Mouse (Mus musculus): ENCODE results near the gene Cep19. TPM values are rescaled to one million over a fixed set of nuclear protein-coding genes. Genes with fewer than 3 reads are reported as not detected.

The Cep19 gene
- polyA plus RNA-seq, 1 experiment from 2014 or later, result 39.7 TPM

DNA sequence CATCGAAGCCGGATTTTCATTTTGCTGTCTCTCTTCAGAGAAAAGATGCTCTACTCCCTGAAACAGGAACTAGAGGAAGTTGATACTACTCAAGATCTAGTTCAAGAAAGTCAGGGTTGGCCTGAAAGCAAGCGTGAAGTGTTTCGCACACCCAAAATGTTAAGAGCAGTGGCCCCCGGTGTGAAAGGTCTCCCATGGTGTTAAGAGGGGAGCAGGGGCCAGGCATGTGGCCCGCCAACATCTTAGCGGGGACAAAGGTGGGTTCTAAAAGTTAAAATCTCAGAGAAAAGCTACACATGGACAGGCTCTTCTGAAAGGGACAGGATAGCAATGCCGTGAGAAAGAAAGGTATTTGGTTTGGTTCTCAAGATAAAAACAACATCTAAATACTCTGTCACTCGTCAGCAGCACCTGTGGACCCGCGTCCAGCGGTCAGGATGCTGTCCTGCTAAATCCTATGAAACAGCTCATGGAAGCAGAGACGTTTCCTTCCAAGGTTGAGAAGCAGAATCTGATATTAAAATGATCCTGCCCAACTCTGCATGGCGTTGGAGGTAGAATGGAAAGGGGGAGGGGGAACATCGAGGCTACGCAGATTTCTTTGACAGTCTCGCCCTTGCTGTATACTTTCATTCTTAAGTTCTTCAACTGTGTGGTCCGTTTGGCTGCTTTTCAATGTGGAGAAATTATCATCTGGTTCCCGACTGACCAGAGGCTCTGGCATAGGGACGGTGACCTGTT, 30.0 kb downstream of the Cep19 start:
- H3K4me1 ChIP-seq, result no peaks in the 10 kb centered on the region
- no peaks in the 10 kb centered on the region for H3K9me3 ChIP-seq
- 81% methylated on average over 20 of the region's 20 CpGs for whole genome bisulfite sequencing
- H3K4me3 ChIP-seq (replicated peaks), result no peak overlapping the region
- H3K36me3 ChIP-seq (replicated peaks), result no peaks in the 10 kb centered on the region
- H3K27ac ChIP-seq, result no peak overlapping the region
- no peak overlapping the region for H3K9ac ChIP-seq
- no peak overlapping the region for H3K4me2 ChIP-seq
- ATAC-seq (ENCODE audit: low FRiP score), result no peak
- no peaks in the 10 kb centered on the region for H3K27me3 ChIP-seq

DNA sequence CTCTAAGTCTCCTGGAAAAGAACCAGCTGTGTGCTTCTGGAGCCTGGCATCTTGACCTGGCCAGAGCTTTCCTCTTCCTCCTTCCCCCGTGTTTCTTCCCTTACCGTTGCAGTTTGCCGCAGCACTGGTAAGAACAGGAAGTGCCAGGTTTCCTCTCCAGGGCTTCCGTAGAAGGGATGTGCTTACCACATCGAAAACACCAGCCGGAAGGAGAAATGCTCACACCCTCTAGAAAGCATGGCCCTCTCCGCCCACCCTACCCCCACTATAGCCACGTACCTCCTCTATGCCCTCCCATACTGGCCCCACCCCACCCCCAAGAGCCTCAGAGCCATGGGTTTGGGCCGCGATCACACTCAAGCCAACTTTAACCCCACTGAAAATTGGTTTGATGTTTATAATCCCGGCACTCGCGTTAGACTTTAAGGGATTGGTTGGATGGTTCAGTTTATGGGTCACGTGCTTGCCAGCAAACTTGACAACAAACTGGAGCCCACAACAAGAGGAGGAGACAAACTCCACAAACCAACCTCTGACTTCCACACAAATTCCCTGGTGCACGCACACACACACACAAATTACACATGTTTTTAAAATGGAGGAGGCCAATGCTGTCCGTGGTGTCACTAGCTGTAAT, 30.7 kb downstream of the Cep19 start:
- no peak overlapping the region for H3K27ac ChIP-seq
- no peaks in the 10 kb centered on the region for H3K36me3 ChIP-seq (replicated peaks)
- no peaks in the 10 kb centered on the region for H3K9me3 ChIP-seq
- no peaks in the 10 kb centered on the region for H3K27me3 ChIP-seq
- WGBS, result 81% methylated on average over 16 of the region's 16 CpGs
- ATAC-seq (ENCODE audit: low FRiP score), result no peak
- no peak overlapping the region for H3K4me2 ChIP-seq
- no peak overlapping the region for H3K4me3 ChIP-seq (replicated peaks)
- no peaks in the 10 kb centered on the region for H3K4me1 ChIP-seq
- H3K9ac ChIP-seq, result no peak overlapping the region

DNA sequence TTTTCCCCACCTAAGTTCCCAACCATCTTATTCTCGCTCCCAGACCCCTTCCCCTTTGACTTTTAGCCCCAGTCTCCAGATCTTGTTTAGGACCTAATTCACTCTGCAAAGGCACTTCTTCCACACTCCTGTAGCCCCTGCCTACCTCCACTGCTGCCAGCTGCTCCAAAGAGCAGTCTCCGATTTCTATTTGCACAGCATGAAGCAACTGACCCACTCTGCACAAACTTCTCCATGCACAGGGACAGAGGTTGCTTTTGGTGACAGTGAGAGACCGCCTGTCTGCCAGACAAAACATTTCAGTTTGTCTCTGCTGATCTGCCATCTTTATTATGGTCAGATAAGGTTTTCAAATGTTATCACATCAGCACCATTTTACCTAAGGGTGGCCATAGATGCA, 33.5 kb downstream of the Cep19 start:
- Histone ChIP-seq H3K4me2 (no peak overlapping the region), H3K27ac (no peak overlapping the region), H3K9ac (no peak overlapping the region), H3K4me1 (no peaks in the 10 kb centered on the region), H3K4me3 (replicated peaks) (no peak overlapping the region), H3K9me3 (no peaks in the 10 kb centered on the region), H3K27me3 (no peaks in the 10 kb centered on the region), H3K36me3 (replicated peaks) (no peaks in the 10 kb centered on the region)
- no peak for ATAC-seq (ENCODE audit: low FRiP score)
- 84% methylated on average over 3 of the region's 3 CpGs for WGBS

- no peak for ATAC-seq (ENCODE audit: low FRiP score)
- no peak overlapping the region for H3K4me3 ChIP-seq (replicated peaks)
- WGBS, result 79% methylated on average over 7 of the region's 7 CpGs
- H3K4me1 ChIP-seq, result no peaks in the 10 kb centered on the region
- H3K9me3 ChIP-seq, result no peaks in the 10 kb centered on the region
- no peak overlapping the region for H3K4me2 ChIP-seq
- no peaks in the 10 kb centered on the region for H3K27me3 ChIP-seq
- no peak overlapping the region for H3K27ac ChIP-seq
- no peaks in the 10 kb centered on the region for H3K36me3 ChIP-seq (replicated peaks)
- no peak overlapping the region for H3K9ac ChIP-seq
These were observed 36.3 kb downstream of the Cep19 start for GRCm38 (mm10) chr16:32135842-32136357.

- Histone ChIP-seq H3K27ac (no peak overlapping the region), H3K27me3 (no peaks in the 10 kb centered on the region), H3K4me3 (replicated peaks) (no peak overlapping the region), H3K36me3 (replicated peaks) (peaks cover 3% of the 10 kb centered on the region; the same call in 1 of the 2 replicates), H3K9me3 (0 out of 2 replicates have a peak, but pooled peaks cover 4% of the 10 kb centered on the region), H3K4me1 (no peaks in the 10 kb centered on the region), H3K4me2 (no peak overlapping the region), H3K9ac (no peak overlapping the region)
- whole genome bisulfite sequencing, result 97% methylated on average over 1 of the region's 1 CpGs
- no peak for ATAC-seq (ENCODE audit: low FRiP score)
These were observed 39.4 kb downstream of the Cep19 start for GRCm38 (mm10) chr16:32138954-32139353.

DNA sequence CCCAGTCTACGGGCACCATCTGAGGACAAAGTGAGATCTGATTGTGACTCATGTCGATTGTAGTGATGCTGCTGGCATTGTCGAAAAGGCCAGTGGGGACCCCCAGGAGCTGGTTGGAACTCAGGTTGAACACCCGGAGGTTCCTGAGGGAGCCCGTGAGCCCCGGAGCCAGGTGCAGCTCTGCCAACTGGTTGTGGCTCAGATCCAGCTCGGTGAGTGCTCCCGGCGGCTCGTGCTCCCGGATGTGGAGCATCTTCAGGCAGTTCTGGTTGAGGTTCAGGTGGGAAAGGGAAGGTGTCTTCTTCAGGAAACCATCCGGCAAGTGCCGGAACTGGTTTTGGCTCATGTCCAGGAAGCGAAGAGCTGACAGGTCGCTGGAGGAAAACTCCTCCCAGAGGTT, 44.2 kb downstream of the Cep19 start:
- H3K9ac ChIP-seq, result no peak overlapping the region
- no peak overlapping the region for H3K4me3 ChIP-seq (replicated peaks)
- 0 out of 2 replicates have a peak, but pooled peaks cover 4% of the 10 kb centered on the region for H3K9me3 ChIP-seq
- peaks cover 3% of the 10 kb centered on the region; the same call in 1 of the 2 replicates for H3K36me3 ChIP-seq (replicated peaks)
- WGBS, result 94% methylated on average over 15 of the region's 15 CpGs
- no peaks in the 10 kb centered on the region for H3K4me1 ChIP-seq
- ATAC-seq (ENCODE audit: low FRiP score), result no peak
- no peaks in the 10 kb centered on the region for H3K27me3 ChIP-seq
- H3K27ac ChIP-seq, result no peak overlapping the region
- H3K4me2 ChIP-seq, result no peak overlapping the region

DNA sequence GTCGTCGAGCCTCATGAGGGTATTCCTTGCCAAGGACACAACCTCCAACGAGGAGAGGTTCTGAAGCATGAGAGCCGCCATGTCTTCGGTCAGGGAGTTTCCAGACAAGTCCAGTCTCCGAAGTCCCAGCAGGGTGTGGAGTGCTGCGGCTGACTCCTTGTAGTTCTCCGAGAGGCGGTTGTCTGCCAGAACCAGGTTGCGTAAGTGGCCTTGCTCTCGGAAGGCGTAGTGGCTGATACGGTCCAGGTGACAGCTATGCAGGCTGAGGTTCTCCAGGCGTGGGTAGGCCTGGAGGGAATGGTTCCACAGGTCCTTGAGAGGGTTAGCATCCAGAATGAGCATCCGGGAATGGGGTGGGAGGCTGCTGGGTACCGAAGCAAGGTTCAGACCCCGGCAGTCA, 45.0 kb downstream of the Cep19 start:
- no peak overlapping the region for H3K9ac ChIP-seq
- H3K4me2 ChIP-seq, result no peak overlapping the region
- 0 out of 2 replicates have a peak, but pooled peaks cover 4% of the 10 kb centered on the region for H3K9me3 ChIP-seq
- ATAC-seq (ENCODE audit: low FRiP score), result no peak
- H3K27ac ChIP-seq, result no peak overlapping the region
- 93% methylated on average over 17 of the region's 17 CpGs for WGBS
- H3K4me1 ChIP-seq, result no peaks in the 10 kb centered on the region
- H3K27me3 ChIP-seq, result no peaks in the 10 kb centered on the region
- no peak overlapping the region for H3K4me3 ChIP-seq (replicated peaks)
- H3K36me3 ChIP-seq (replicated peaks), result peaks cover 3% of the 10 kb centered on the region; the same call in 1 of the 2 replicates

GRCm38 (mm10) chr16:32147589-32148207, 48.1 kb downstream of the Cep19 start:
- H3K4me2 ChIP-seq, result 0 out of 2 replicates have a peak overlapping the region, but pooled peaks have one; percentile 25
- 0 out of 2 replicates have a peak, but pooled peaks have one; percentile 39 for ATAC-seq (ENCODE audit: low FRiP score)

GRCm38 (mm10) chr16:32153976-32154375, 54.4 kb downstream of the Cep19 start:
- Histone ChIP-seq H3K9me3 (no peaks in the 10 kb centered on the region), H3K9ac (no peak overlapping the region), H3K4me1 (no peaks in the 10 kb centered on the region), H3K4me3 (replicated peaks) (no peak overlapping the region), H3K36me3 (replicated peaks) (no peaks in the 10 kb centered on the region), H3K27me3 (no peaks in the 10 kb centered on the region), H3K27ac (no peak overlapping the region), H3K4me2 (no peak overlapping the region)
- WGBS, result 92% methylated on average over 1 of the region's 1 CpGs
- no peak for ATAC-seq (ENCODE audit: low FRiP score)

More at GRCm38 (mm10) chr16:32147589-32148207, 48.1 kb downstream of the Cep19 start:
- Histone ChIP-seq H3K9ac (no peak overlapping the region), H3K27ac (no peak overlapping the region), H3K4me3 (replicated peaks) (no peak overlapping the region; the same call in 1 of the 2 replicates), H3K36me3 (replicated peaks) (peaks cover 3% of the 10 kb centered on the region; the same call in 1 of the 2 replicates), H3K9me3 (0 out of 2 replicates have a peak, but pooled peaks cover 4% of the 10 kb centered on the region), H3K4me1 (no peaks in the 10 kb centered on the region), H3K27me3 (no peaks in the 10 kb centered on the region)
- WGBS, result 62% methylated on average over 12 of the region's 13 CpGs

- 88% methylated on average over 13 of the region's 13 CpGs for WGBS
These were observed 54.8 kb downstream of the Cep19 start for GRCm38 (mm10) chr16:32154437-32154836.

DNA sequence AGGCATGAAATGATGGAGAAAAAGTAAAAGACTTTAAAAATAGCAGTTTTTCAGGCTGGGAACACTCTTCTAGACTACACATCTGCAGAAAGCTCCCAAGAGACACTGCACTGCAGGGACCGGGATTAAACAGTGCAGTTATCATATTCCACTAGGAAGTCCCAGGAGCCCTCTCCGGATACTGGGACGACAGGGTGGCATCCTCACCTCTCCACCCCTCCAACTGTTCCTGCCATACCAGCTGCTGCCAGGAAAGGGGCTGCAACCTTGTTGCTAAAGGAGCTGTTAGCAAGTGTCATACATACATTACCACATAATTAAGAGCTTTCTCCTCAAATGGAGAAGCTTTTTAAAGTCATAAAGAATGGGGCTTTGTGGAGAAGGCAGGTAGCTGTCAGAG, 57.1 kb downstream of the Cep19 start:
- no peak overlapping the region for H3K27ac ChIP-seq
- ATAC-seq (ENCODE audit: low FRiP score), result no peak
- WGBS, result 72% methylated on average over 3 of the region's 3 CpGs

More at GRCm38 (mm10) chr16:32154437-32154836, 54.8 kb downstream of the Cep19 start:
- Histone ChIP-seq H3K27me3 (no peaks in the 10 kb centered on the region), H3K9ac (no peak overlapping the region), H3K36me3 (replicated peaks) (no peaks in the 10 kb centered on the region), H3K4me3 (replicated peaks) (no peak overlapping the region), H3K4me1 (no peaks in the 10 kb centered on the region), H3K4me2 (no peak overlapping the region), H3K27ac (peak overlapping the region; percentile 31; the same call in 1 of the 2 replicates), H3K9me3 (no peaks in the 10 kb centered on the region)
- no peak for ATAC-seq (ENCODE audit: low FRiP score)

GRCm38 (mm10) chr16:32157369-32157768, 57.8 kb downstream of the Cep19 start:
- no peak overlapping the region for H3K4me2 ChIP-seq
- no peaks in the 10 kb centered on the region for H3K4me1 ChIP-seq
- no peaks in the 10 kb centered on the region for H3K27me3 ChIP-seq
- ATAC-seq (ENCODE audit: low FRiP score), result no peak
- H3K9me3 ChIP-seq, result no peaks in the 10 kb centered on the region
- no peak overlapping the region for H3K4me3 ChIP-seq (replicated peaks)
- no peak overlapping the region for H3K9ac ChIP-seq
- H3K36me3 ChIP-seq (replicated peaks), result no peaks in the 10 kb centered on the region
- 89% methylated on average over 2 of the region's 2 CpGs for WGBS
- H3K27ac ChIP-seq, result no peak overlapping the region

More for the DNA sequence above, 57.1 kb downstream of the Cep19 start:
- Histone ChIP-seq H3K9me3 (no peaks in the 10 kb centered on the region), H3K36me3 (replicated peaks) (no peaks in the 10 kb centered on the region), H3K9ac (no peak overlapping the region), H3K27me3 (no peaks in the 10 kb centered on the region), H3K4me1 (no peaks in the 10 kb centered on the region), H3K4me3 (replicated peaks) (no peak overlapping the region), H3K4me2 (no peak overlapping the region)

Measured in forebrain, embryonic 12.5 days (tissue).